Mouse (Mus musculus) common myeloid progenitor, adult 5-6 weeks (primary cell): ENCODE results near the gene Serpinh1. TPM values are rescaled to one million over a fixed set of nuclear protein-coding genes. Genes with fewer than 3 reads are reported as not detected.

Experiments used
- ATAC-seq: replicated peaks from 2 replicates; pipeline ENCODE4 v1.8.0; 2016; ENCODE audit warnings: low read depth, mild to moderate bottlenecking, moderate TSS enrichment, inconsistent platforms; ENCODE audit not compliant: poor library complexity, severe bottlenecking
- total RNA-seq: library from RNA; stranded (forward); fragments of 200-1000, 187-1606 nt; gene quantifications from 2 replicates; pipeline ENCODE4 v1.2.3, GENCODE M21; 2017

Serpinh1 gene
- total RNA-seq, result 0.14 TPM in 1 of 2 replicates, not detected in the other

GRCm38 (mm10) chr7:99352526-99353400 is at the start of gene Serpinh1:
Gene Serpinh1 (minus strand): TSS chr7:99353239.
- no peak for ATAC-seq

- no peak for ATAC-seq
Measured at GRCm38 (mm10) chr7:99402477-99402876, 49.4 kb upstream of the Serpinh1 start.

- ATAC-seq, result no peak
Measured at GRCm38 (mm10) chr7:99401373-99401772, 48.3 kb upstream of the Serpinh1 start.

DNA sequence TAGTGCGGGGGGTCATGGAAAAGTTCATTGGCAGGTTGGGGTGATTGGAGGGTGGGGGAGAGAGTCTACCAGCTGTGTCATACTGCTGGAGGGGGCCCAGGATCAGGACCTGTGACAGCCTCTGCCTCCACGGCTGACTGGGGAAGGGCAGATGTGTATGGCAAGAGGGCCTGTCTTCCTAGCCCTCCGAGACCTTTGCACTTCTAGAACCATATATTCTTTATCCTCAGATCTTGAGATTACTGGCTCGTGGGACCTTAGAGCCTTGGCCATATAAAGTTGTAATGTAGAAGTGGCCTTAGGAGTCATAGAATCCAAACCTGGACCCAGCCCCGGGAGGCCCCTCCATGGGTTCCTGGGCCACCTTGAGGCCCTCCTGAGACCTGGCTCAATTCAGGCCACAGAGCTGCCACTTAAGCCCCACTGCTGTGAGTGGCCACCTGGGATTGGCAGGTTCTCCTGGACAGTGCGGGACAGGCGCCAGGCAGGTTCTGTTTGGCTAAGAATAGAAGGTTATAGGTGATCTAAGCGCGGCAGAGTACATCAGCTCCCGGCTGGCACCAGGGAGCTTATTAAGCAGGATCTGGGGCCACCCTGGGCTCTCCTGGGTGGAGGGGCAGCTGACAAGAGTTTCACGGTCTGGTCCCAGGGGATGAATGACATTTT is 44.1 kb upstream of the Serpinh1 start:
- ATAC-seq, result no peak

DNA sequence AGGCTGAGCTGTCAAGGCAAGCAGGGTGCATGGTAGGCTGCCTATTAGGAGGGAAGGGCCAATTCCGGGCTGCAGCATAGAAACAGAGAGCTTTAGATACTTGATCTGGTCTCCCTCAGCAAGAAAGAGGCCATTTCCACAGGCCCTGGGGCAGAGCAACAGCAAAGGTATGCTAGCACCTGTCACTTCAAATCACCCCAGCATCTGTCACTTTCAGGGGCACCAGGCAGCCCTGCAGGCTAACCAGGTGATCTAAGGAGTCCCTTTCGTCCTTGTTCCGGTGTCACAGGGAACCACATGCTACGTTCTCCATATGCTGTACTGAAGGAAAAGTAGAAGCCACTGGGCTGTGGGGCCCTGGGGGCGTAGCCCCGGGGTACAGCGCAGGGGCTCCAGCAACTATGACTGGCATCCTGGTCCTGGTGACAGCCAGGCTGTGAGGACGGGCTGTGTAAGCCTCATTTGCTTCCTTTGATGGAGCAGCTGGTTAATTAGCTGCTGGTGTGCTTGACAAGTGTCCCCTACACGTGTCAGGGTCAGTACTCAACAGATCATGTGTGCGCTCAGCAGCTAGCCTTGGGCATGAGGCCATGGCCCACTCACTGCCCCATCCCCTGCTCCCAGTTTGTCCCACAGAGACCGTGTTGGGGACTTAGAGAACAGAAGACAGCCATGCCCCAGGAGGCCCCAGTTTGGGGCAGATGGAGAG is 43.0 kb upstream of the Serpinh1 start:
- ATAC-seq, result no peak

- ATAC-seq, result no peak
Measured at GRCm38 (mm10) chr7:99395385-99395784, 42.3 kb upstream of the Serpinh1 start.

GRCm38 (mm10) chr7:99393711-99394325 is 40.8 kb upstream of the Serpinh1 start:
- no peak for ATAC-seq

DNA sequence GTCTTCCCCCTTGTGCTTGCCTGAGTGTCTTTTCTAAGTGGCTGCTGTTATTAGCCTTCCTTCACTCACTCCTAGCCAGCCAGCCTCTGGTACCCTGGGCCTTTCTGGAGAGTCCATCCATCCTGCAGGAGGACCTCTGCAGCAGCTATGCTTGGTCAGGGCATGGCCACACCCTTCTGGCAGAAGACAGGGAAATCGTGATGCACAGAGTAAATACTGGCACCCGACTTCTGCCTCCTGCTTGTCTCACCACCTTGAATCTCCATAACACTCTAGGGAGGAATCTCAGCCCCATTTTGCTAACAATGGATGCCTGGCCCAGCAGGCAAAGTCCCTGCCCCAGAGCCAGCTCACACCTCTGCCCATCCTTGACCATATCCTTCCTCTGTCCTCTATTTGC is 39.7 kb upstream of the Serpinh1 start:
- ATAC-seq, result no peak

GRCm38 (mm10) chr7:99390559-99390958 is 37.5 kb upstream of the Serpinh1 start:
- no peak for ATAC-seq

DNA sequence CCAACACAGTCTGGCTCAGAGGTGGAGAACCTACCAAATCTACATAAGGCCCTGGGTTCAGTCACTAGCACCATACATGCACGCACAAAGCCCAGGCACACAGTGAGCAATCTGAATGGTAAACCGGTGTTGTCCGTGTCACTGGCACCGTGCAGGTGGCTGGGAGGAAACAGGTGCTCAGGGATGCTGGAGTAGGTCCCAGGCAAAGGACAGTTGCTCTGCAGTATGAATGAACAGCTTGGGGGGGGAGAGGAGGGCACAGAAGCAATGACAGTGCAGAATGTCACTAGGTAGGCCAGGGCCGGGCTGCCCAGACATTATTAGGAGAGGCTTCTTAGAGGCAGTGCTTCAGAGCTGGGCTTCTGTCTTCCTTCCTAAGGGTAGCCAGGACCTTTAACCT is 34.3 kb upstream of the Serpinh1 start:
- no peak for ATAC-seq

- ATAC-seq, result no peak
Measured at GRCm38 (mm10) chr7:99386811-99387210, 33.8 kb upstream of the Serpinh1 start.

GRCm38 (mm10) chr7:99386030-99386429 is 33.0 kb upstream of the Serpinh1 start:
- ATAC-seq, result no peak

- no peak for ATAC-seq
Measured at GRCm38 (mm10) chr7:99384101-99384611, 31.1 kb upstream of the Serpinh1 start.

- no peak for ATAC-seq
Measured at GRCm38 (mm10) chr7:99383246-99383645, 30.2 kb upstream of the Serpinh1 start.

- ATAC-seq, result no peak
Measured at GRCm38 (mm10) chr7:99382088-99383000, 29.3 kb upstream of the Serpinh1 start.

DNA sequence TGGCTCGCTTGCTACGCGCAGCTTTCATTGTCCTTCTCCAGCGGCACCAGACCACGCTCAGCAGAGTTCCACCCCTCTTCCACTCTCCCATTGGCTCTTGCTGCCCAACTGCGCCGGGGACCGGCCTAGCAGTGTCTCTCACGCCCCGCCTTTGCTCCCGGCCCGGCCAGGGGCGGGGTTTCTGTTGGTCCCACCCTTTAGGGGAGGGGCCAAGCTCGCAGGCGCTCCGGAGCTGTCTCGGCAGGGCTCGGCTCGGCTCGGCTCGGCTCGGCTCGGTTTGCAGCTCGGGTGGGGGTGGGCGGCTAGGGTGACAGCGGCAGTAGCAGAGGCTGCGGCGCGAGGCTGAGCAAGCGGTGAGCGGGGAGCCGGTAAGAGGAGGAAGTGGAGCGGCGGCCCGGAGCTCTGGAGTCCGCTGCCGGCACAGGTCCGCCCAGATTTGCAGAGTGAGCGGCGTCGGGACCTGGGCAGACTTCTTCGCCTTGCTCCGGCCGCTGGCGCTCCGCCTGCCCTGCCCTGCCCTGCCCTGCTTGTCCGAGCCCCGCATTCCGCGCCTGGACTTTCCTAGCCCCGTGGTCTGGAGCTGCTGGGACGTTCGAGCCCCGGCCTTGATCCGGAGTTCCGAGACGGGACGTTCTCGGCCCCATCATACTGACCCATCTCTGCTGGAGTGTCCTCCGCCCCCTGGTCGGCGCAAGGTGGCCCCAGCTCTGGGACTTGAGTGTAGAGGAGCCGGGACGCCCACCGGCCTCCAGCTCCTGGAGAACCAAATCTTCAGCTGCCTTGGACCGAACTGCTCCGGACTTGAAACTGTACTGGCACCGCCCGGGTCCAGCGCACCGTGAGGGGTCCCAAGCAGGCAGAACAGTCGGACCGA is 28.4 kb upstream of the Serpinh1 start, which contains the start of gene Gdpd5:
TSS of gene Gdpd5 (plus strand) at position 201 of the 874 bp plus-strand sequence.
- ATAC-seq, result peak; percentile 91

DNA sequence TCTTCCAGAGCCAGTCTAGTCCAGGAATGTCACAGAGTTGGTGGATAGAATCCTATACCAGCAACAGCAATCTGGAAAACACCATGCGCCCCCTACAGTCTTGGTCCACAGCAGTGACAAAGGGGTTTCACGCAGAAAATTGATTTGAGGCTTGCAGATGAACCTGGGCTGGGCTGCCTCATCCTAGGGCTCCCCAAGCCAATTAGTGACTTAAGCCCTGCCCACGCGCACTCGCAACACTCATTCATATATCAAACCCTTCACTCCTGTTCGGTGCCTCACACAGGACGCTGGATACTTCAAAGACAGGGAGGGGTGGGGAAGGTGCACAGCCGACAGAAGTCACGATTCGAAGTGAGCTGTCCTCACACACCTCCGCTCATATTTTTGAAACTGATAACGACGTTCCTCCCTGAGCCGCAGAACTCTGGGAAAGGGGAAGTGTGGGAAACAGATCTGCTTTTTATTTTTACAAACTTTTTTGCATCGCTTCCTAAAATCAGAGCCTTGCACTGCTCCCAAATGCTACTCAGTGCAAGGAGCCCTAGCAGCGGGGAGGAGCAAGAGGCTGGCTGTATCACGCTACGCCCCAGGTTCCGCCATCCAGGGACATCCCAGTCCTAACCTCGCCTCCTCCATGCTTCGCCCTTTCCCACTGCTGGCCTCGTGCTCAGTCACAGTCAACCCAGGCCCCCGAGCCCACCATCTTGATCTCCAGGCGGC is 27.6 kb upstream of the Serpinh1 start:
- peak; percentile 50 for ATAC-seq
